Mouse (Mus musculus): ENCODE results near the gene Tifab. TPM values are rescaled to one million over a fixed set of nuclear protein-coding genes. Genes with fewer than 3 reads are reported as not detected.

Tifab gene
- polyA plus RNA-seq, 1 experiment, result 2.8 TPM

DNA sequence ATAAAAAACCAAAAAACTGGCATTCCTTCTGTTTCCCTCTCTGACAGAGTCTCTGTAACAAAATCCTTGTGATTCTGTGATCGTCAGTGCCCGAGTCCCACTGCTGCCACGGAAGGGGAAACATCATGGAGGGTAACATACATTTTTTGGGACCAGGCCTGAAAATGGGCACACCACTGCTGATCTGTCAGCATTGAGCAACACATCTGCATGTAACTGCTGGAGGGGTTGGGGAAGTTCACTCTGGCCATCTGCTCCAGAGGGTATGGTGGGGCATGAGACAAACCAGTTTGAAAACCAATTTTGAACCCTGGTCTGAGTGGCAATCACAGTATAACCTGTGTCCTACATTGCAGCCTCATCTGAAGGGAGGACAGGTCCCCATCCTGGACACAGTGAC, 49.1 kb downstream of the Tifab start:
- Histone ChIP-seq H3K27me3 (replicated peaks; ENCODE audit: control insufficient read depth, insufficient read depth, low read length) (no peaks in the 10 kb centered on the region), H3K4me1 (ENCODE audit: control insufficient read depth, insufficient read depth, low read length) (no peaks in the 10 kb centered on the region; the same call in 1 of the 2 replicates), H3K27ac (ENCODE audit: insufficient read depth, low read depth, low read length) (no peak overlapping the region), H3K36me3 (ENCODE audit: control insufficient read depth, insufficient read depth, low read length) (peaks cover 2% of the 10 kb centered on the region), H3K4me3 (ENCODE audit: insufficient read depth, low read depth, low read length) (no peak overlapping the region)
- 88% methylated on average over 3 of the region's 3 CpGs for WGBS
- DNase-seq, result no peak
- TF ChIP-seq CTCF (conservative IDR thresholded peaks at IDR 0.05; ENCODE audit: insufficient read depth, insufficient read length, low read depth, low read length) (no peak), POLR2A (IDR thresholded peaks at IDR 0.05; ENCODE audit: low read depth, low read length) (no peak)

- no peak overlapping the region for H3K27ac ChIP-seq (ENCODE audit: insufficient read depth, low read depth, low read length)
- TF ChIP-seq CTCF (conservative IDR thresholded peaks at IDR 0.05; ENCODE audit: insufficient read depth, insufficient read length, low read depth, low read length) (no peak), POLR2A (IDR thresholded peaks at IDR 0.05; ENCODE audit: low read depth, low read length) (no peak)
- WGBS, result 75% methylated on average over 4 of the region's 4 CpGs
- no peaks in the 10 kb centered on the region; the same call in 1 of the 2 replicates for H3K4me1 ChIP-seq (ENCODE audit: control insufficient read depth, insufficient read depth, low read length)
- no peak for DNase-seq
- no peak overlapping the region for H3K4me3 ChIP-seq (ENCODE audit: insufficient read depth, low read depth, low read length)
- peaks cover 2% of the 10 kb centered on the region for H3K36me3 ChIP-seq (ENCODE audit: control insufficient read depth, insufficient read depth, low read length)
- H3K27me3 ChIP-seq (replicated peaks; ENCODE audit: control insufficient read depth, insufficient read depth, low read length), result no peaks in the 10 kb centered on the region
These were observed 49.7 kb downstream of the Tifab start for GRCm38 (mm10) chr13:56129014-56129413.

DNA sequence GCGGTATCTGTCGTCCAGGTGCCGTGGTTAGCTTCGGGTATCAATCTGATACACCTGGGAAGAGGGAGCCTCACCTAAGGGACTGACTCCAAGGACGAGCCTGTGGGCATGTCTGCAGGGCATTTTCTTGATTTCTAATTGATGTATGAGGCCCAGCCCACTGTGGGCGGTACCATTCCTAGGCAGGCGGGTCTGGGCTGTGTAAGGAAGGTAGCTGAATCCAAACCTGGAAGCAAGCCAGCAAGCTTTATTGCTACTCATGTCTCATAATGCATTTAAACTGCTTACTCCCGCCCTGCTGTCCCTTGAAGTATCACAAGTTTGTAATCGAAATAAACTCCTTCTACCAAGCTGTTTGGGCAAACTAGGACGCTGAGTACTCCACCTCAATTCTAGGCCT, 53.1 kb downstream of the Tifab start:
- DNase-seq, result no peak
- 92% methylated on average over 10 of the region's 10 CpGs for WGBS
- Histone ChIP-seq H3K27me3 (replicated peaks; ENCODE audit: control insufficient read depth, insufficient read depth, low read length) (no peaks in the 10 kb centered on the region), H3K4me1 (ENCODE audit: control insufficient read depth, insufficient read depth, low read length) (no peaks in the 10 kb centered on the region), H3K4me3 (ENCODE audit: insufficient read depth, low read depth, low read length) (no peak overlapping the region), H3K36me3 (ENCODE audit: control insufficient read depth, insufficient read depth, low read length) (peaks cover 2% of the 10 kb centered on the region), H3K27ac (ENCODE audit: insufficient read depth, low read depth, low read length) (no peak overlapping the region)
- TF ChIP-seq CTCF (conservative IDR thresholded peaks at IDR 0.05; ENCODE audit: insufficient read depth, insufficient read length, low read depth, low read length), result no peak
- TF ChIP-seq POLR2A (IDR thresholded peaks at IDR 0.05; ENCODE audit: low read depth, low read length), result no peak

Other genes with a start within 250 kb of the Tifab start
- gene H2afy, start 42.5 kb downstream of the Tifab start, polyA plus RNA-seq (2012; rRNA removed), result 74.5 and 89.3 TPM in 2 replicates
- gene Neurog1, start 73.3 kb upstream of the Tifab start, polyA plus RNA-seq (2012; rRNA removed), result not detected in 2 replicates
- 50.5 and 57.2 TPM in 2 replicates for gene Cxcl14, start 117.7 kb upstream of the Tifab start, polyA plus RNA-seq (2012; rRNA removed)
- not detected in 2 replicates for gene Gm3045, start 247.7 kb upstream of the Tifab start, polyA plus RNA-seq (2012; rRNA removed)

Measured in kidney, adult 2 months (tissue).